Mouse (Mus musculus) megakaryocyte, embryonic 14.5 days (primary cell): ENCODE data around the gene Cachd1. TPM values are rescaled to one million over a fixed set of nuclear protein-coding genes. Genes with fewer than 3 reads are reported as not detected.
A peak's percentile ranks its signal among the peaks of the same experiment; 100 is the strongest.

Experiments used
- H3K27me3 ChIP-seq: replicated peaks from 2 replicates; pipeline ENCODE3; 2012; ENCODE audit warnings: inconsistent platforms
- H3K36me3 ChIP-seq: replicated peaks from 2 replicates; pipeline ENCODE3; 2012; ENCODE audit warnings: low read length, inconsistent platforms, mixed read lengths
- H3K4me1 ChIP-seq: 2 replicates; pipeline ENCODE4 v1.6.1; 2012; ENCODE audit warnings: inconsistent platforms
- H3K4me3 ChIP-seq: replicated peaks from 2 replicates; pipeline ENCODE3; 2012; ENCODE audit warnings: moderate library complexity, mild to moderate bottlenecking, inconsistent platforms
- H3K9me3 ChIP-seq: 2 replicates; pipeline ENCODE4 v1.6.1; 2012; ENCODE audit warnings: inconsistent platforms
- FLI1 ChIP-seq: IDR thresholded peaks from 2 replicates; pipeline ENCODE4 v1.6.1; 2012; ENCODE audit warnings: low read length, inconsistent platforms, mixed read lengths
- GATA1 ChIP-seq: IDR thresholded peaks from 3 replicates; pipeline ENCODE4 v1.6.1; 2012; ENCODE audit warnings: mixed read lengths, low read length, inconsistent platforms, borderline replicate concordance
- polyA plus RNA-seq: library from polyadenylated mRNA; stranded (reverse); fragments of >175 nt; gene quantifications from 2 replicates; pipeline ENCODE4 v1.2.3, GENCODE M21; 2012; ENCODE audit warnings: low replicate concordance; ENCODE audit not compliant: insufficient read depth

The Cachd1 gene
- polyA plus RNA-seq, 1 experiment = 1.3 TPM

GRCm38 (mm10) chr4:101069154-101069971 lies 292.9 kb downstream of the Cachd1 start:
- Histone ChIP-seq H3K36me3 (no peaks in the 10 kb centered on the region), H3K4me1 (peaks cover 11% of the 10 kb centered on the region), H3K27me3 (peaks cover 47% of the 10 kb centered on the region), H3K9me3 (no peaks in the 10 kb centered on the region), H3K4me3 (peak overlapping the region; percentile 85)
- TF ChIP-seq FLI1 (no peak), GATA1 (no peak)

DNA sequence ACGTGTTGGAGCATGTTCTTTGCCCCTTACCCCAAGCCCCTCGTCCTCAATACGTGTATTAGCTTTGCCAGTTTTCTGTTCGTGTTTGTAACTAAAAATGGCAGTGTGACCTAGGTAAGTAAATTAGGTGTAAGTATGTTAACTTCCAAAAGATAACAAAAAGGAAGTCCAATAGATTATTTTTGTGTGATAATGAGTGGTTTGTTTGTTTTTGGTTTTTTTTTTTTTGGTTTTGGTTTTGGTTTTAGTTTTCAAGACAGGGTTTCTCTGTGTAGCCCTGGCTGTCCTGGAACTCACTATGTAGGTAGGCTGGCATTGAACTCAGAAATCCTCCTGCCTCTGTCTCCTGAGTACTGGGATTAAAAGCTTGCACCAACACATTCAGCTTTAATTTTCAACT lies 295.1 kb downstream of the Cachd1 start:
- peaks cover 11% of the 10 kb centered on the region for H3K4me1 ChIP-seq
- H3K36me3 ChIP-seq = no peaks in the 10 kb centered on the region
- no peak overlapping the region for H3K4me3 ChIP-seq
- peaks cover 47% of the 10 kb centered on the region for H3K27me3 ChIP-seq
- H3K9me3 ChIP-seq = no peaks in the 10 kb centered on the region
- no peak for TF ChIP-seq GATA1
- TF ChIP-seq FLI1 = no peak

- H3K4me1 ChIP-seq = no peaks in the 10 kb centered on the region
- H3K36me3 ChIP-seq = no peaks in the 10 kb centered on the region
- no peak for TF ChIP-seq GATA1
- no peak for TF ChIP-seq FLI1
- no peaks in the 10 kb centered on the region for H3K9me3 ChIP-seq
- H3K4me3 ChIP-seq = no peak overlapping the region
- H3K27me3 ChIP-seq = peaks cover 7% of the 10 kb centered on the region
Measured at GRCm38 (mm10) chr4:101076425-101076824, 299.9 kb downstream of the Cachd1 start.

Other genes with a start within 250 kb of the Cachd1 start
- not detected in 2 replicates for gene Gm10577, start 244.0 kb downstream of the Cachd1 start, polyA plus RNA-seq